Comparison of ENCODE assay signal across 8 mouse cellular contexts in genomic region chr11:88863071-88863903, GRCm38 (mm10). TPM values are rescaled to one million over a fixed set of nuclear protein-coding genes. Genes with fewer than 3 reads are reported as not detected.
DNase-seq lines count a peak whose midpoint lies in the region; ATAC-seq and TF ChIP-seq lines count a peak whose summit lies in the region.

No protein-coding gene starts in this region.

- no peak for DNase-seq in spleen, adult 2 months (ENCODE audit: low read depth in 1 of 2, low spot score in 2 of 2)
- DNase-seq in spleen, postnatal 4 days (ENCODE audit: low spot score in 2 of 2), result no peak
- DNase-seq in embryonic facial prominence, embryonic 10.5 days (ENCODE audit: low spot score), result peak; percentile 27
- no peak for DNase-seq in liver, embryonic 11.5 days (ENCODE audit: low spot score)
- no peak for DNase-seq in spleen, postnatal 14 days (ENCODE audit: low spot score in 2 of 2)

- WGBS in spleen, adult 2 months, result 2% methylated on average over 32 of the region's 32 CpGs
- 1% methylated on average over 32 of the region's 32 CpGs for WGBS in embryonic facial prominence, embryonic 10.5 days
- 1% methylated on average over 32 of the region's 32 CpGs for whole genome bisulfite sequencing in hindbrain, embryonic 13.5 days
- under 1% methylated on average over 32 of the region's 32 CpGs for WGBS in liver, embryonic 11.5 days
- 1% methylated on average over 32 of the region's 32 CpGs for WGBS in stomach, embryonic 16.5 days

- H3K4me1 ChIP-seq in spleen, adult 2 months (ENCODE audit: control insufficient read depth, insufficient read depth, insufficient read length), result peaks cover 15% of the 10 kb centered on the region
- peaks cover 31% of the 10 kb centered on the region for H3K4me1 ChIP-seq in embryonic facial prominence, embryonic 10.5 days
- H3K4me1 ChIP-seq in hindbrain, embryonic 13.5 days (replicated peaks), result peaks cover 24% of the 10 kb centered on the region
- H3K4me1 ChIP-seq in liver, embryonic 11.5 days (replicated peaks; ENCODE audit: control insufficient read depth, insufficient read depth, low read length), result peaks cover 6% of the 10 kb centered on the region
- peaks cover 12% of the 10 kb centered on the region for H3K4me1 ChIP-seq in stomach, embryonic 16.5 days (ENCODE audit: control insufficient read depth, insufficient read depth, low read length)

- H3K27me3 ChIP-seq in spleen, adult 2 months (ENCODE audit: control insufficient read depth, insufficient read depth, low read length), result peaks cover 8% of the 10 kb centered on the region
- H3K27me3 ChIP-seq in embryonic facial prominence, embryonic 10.5 days (replicated peaks; ENCODE audit: low read depth, poor library complexity, severe bottlenecking), result peaks cover 22% of the 10 kb centered on the region
- no peaks in the 10 kb centered on the region for H3K27me3 ChIP-seq in hindbrain, embryonic 13.5 days
- no peaks in the 10 kb centered on the region for H3K27me3 ChIP-seq in liver, embryonic 11.5 days (replicated peaks; ENCODE audit: control insufficient read depth, insufficient read depth, low read length)
- no peaks in the 10 kb centered on the region for H3K27me3 ChIP-seq in stomach, embryonic 16.5 days (ENCODE audit: control insufficient read depth, insufficient read depth, low read length)

- peak overlapping the region; percentile 99 for H3K4me2 ChIP-seq in hindbrain, embryonic 13.5 days
- H3K4me2 ChIP-seq in liver, embryonic 11.5 days, result peak overlapping the region; percentile 94
- peak overlapping the region; percentile 90 for H3K4me2 ChIP-seq in stomach, embryonic 16.5 days (ENCODE audit: low read depth, low read length)

- H3K36me3 ChIP-seq in spleen, adult 2 months (ENCODE audit: control insufficient read depth, insufficient read depth, low read length), result no peaks in the 10 kb centered on the region
- H3K36me3 ChIP-seq in embryonic facial prominence, embryonic 10.5 days (replicated peaks), result no peaks in the 10 kb centered on the region
- no peaks in the 10 kb centered on the region for H3K36me3 ChIP-seq in hindbrain, embryonic 13.5 days
- H3K36me3 ChIP-seq in liver, embryonic 11.5 days (ENCODE audit: control insufficient read depth, insufficient read depth, low read length), result no peaks in the 10 kb centered on the region
- H3K36me3 ChIP-seq in stomach, embryonic 16.5 days (ENCODE audit: control insufficient read depth, insufficient read depth, low read length), result no peaks in the 10 kb centered on the region

- no peak overlapping the region for H3K27ac ChIP-seq in spleen, adult 2 months (ENCODE audit: insufficient read depth, low read length)
- peak overlapping the region; percentile 93 for H3K27ac ChIP-seq in embryonic facial prominence, embryonic 10.5 days (replicated peaks)
- H3K27ac ChIP-seq in hindbrain, embryonic 13.5 days, result peak overlapping the region; percentile 86
- H3K27ac ChIP-seq in liver, embryonic 11.5 days (ENCODE audit: low read depth, low read length), result peak overlapping the region; percentile 45; the same call in 1 of the 2 replicates
- H3K27ac ChIP-seq in stomach, embryonic 16.5 days (ENCODE audit: low read length), result peak overlapping the region; percentile 66

- no peak for TF ChIP-seq CTCF in spleen, adult 2 months (IDR thresholded peaks at IDR 0.05; ENCODE audit: extremely low read depth, insufficient read depth, insufficient read length, insufficient replicate concordance)

- no peak for TF ChIP-seq POLR2A in spleen, adult 2 months (IDR thresholded peaks at IDR 0.05; ENCODE audit: low read depth, low read length)

- H3K9me3 ChIP-seq in embryonic facial prominence, embryonic 10.5 days, result no peaks in the 10 kb centered on the region
- no peaks in the 10 kb centered on the region for H3K9me3 ChIP-seq in hindbrain, embryonic 13.5 days
- H3K9me3 ChIP-seq in liver, embryonic 11.5 days (ENCODE audit: control insufficient read depth, low read length), result no peaks in the 10 kb centered on the region
- H3K9me3 ChIP-seq in stomach, embryonic 16.5 days (replicated peaks; ENCODE audit: control insufficient read depth, low read length), result no peaks in the 10 kb centered on the region

- H3K9ac ChIP-seq in hindbrain, embryonic 13.5 days, result peak overlapping the region; percentile 88
- H3K9ac ChIP-seq in liver, embryonic 11.5 days (ENCODE audit: low read depth, low read length), result peak overlapping the region; percentile 77
- peak overlapping the region; percentile 79 for H3K9ac ChIP-seq in stomach, embryonic 16.5 days (ENCODE audit: low read length)

- no peak for ATAC-seq in hindbrain, embryonic 13.5 days (ENCODE audit: low FRiP score)
- ATAC-seq in liver, embryonic 11.5 days (replicated peaks; ENCODE audit: low FRiP score), result no peak
- no peak for ATAC-seq in stomach, embryonic 16.5 days (ENCODE audit: insufficient read depth, low FRiP score)
- no peak; the same call in 1 of the 2 replicates for ATAC-seq in frontal cortex, adult (ENCODE audit: low TSS enrichment)

- H3K4me3 ChIP-seq in spleen, adult 2 months (ENCODE audit: extremely low read depth, insufficient read depth, insufficient read length), result peak overlapping the region; percentile 57
- peak overlapping the region; percentile 66 for H3K4me3 ChIP-seq in embryonic facial prominence, embryonic 10.5 days
- peak overlapping the region; percentile 78 for H3K4me3 ChIP-seq in hindbrain, embryonic 13.5 days
- peak overlapping the region; percentile 83 for H3K4me3 ChIP-seq in liver, embryonic 11.5 days (ENCODE audit: low read depth, low read length)
- H3K4me3 ChIP-seq in stomach, embryonic 16.5 days (replicated peaks; ENCODE audit: low read length), result peak overlapping the region; percentile 61

RNA-seq across cellular contexts. Expression of gene Akap1, which starts 1.1 kb away (rescaled TPM):
- polyA plus RNA-seq in spleen, adult 2 months (2012; rRNA removed), result 5.5 and 6.5 TPM in 2 replicates
- 16.9 and 17.1 TPM in 2 replicates for polyA plus RNA-seq in embryonic facial prominence, embryonic 10.5 days (2016; fragmentation: Nextera tagmentation; extraction: Ambion mirVana)
- polyA plus RNA-seq in hindbrain, embryonic 13.5 days (2015; fragmentation: Nextera tagmentation; extraction: Ambion mirVana), result 26.9 and 28.6 TPM in 2 replicates
- 17.3 and 18.9 TPM in 2 replicates for polyA plus RNA-seq in liver, embryonic 11.5 days (2014; fragmentation: Nextera tagmentation; extraction: Ambion mirVana)
- 28.5 and 30.9 TPM in 2 replicates for polyA plus RNA-seq in stomach, embryonic 16.5 days (2015; fragmentation: Nextera tagmentation; extraction: Ambion mirVana)
